Mouse (Mus musculus) small intestine, adult 2 months (tissue): Measurements from ENCODE around the gene Hhat.

Experiments
- CTCF ChIP-seq: fragments of 200-500 bp; IDR thresholded peaks from 2 replicates; pipeline ENCODE4 v1.5.1; 2012; ENCODE audit warnings: low read depth, mild to moderate bottlenecking, control low read depth, inconsistent platforms, low read length, moderate library complexity, mixed read lengths; ENCODE audit not compliant: insufficient replicate concordance, insufficient read length; ENCODE audit errors: extremely low read depth
- POLR2A ChIP-seq: fragments of 200-500 bp; IDR thresholded peaks from 2 replicates; pipeline ENCODE4 v1.6.1; 2012; ENCODE audit warnings: low read depth, mild to moderate bottlenecking, control low read depth, inconsistent platforms, low read length, moderate library complexity

DNA sequence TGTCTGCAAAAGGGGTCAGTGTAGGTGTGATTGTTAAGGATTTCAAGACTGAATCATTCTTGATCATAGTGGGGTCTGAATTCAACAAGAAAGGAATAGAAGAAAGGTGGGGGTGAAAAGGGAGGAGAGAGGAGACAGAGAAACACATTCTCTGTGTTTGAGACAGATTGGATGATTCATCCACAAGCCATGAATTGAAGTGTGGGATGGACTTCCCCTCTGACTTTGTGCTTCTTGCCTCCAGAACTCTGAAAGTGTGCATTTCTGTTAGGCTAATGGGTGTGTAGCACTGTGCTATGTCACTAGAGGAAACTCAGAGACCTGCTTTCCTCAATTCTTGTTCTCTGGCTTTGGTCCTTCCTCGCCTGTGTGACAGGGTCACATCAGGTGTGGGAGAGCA lies 15.2 kb upstream of the Hhat start:
- TF ChIP-seq CTCF (no peak), POLR2A (no peak)
